ENCODE assay signal across 8 mouse cellular contexts in genomic region chr11:121259160-121260100, GRCm38 (mm10). TPM values are rescaled to one million over a fixed set of nuclear protein-coding genes. Genes with fewer than 3 reads are reported as not detected.
DNase-seq lines count a peak whose midpoint lies in the region; ATAC-seq and TF ChIP-seq lines count a peak whose summit lies in the region.

Foxk2 (plus strand) TSS chr11:121259990.

- H3K27me3 ChIP-seq in E14TG2a.4 (ENCODE audit: insufficient read depth, low read length), result no peaks in the 10 kb centered on the region
- H3K27me3 ChIP-seq in forebrain, embryonic 13.5 days, result no peaks in the 10 kb centered on the region
- no peaks in the 10 kb centered on the region for H3K27me3 ChIP-seq in neural tube, embryonic 15.5 days (replicated peaks)

- H3K4me3 ChIP-seq in E14TG2a.4 (replicated peaks; ENCODE audit: low read length), result peak within 1 kb of the TSS; percentile 99
- peak within 1 kb of the TSS; percentile 100 for H3K4me3 ChIP-seq in forebrain, embryonic 13.5 days
- H3K4me3 ChIP-seq in neural tube, embryonic 15.5 days (replicated peaks), result peak within 1 kb of the TSS; percentile 98

- H3K36me3 ChIP-seq in E14TG2a.4 (ENCODE audit: insufficient read depth, low read length), result peaks cover 45% of the 10 kb centered on the region
- H3K36me3 ChIP-seq in forebrain, embryonic 13.5 days (ENCODE audit: poor library complexity, severe bottlenecking), result peaks cover 45% of the 10 kb centered on the region
- H3K36me3 ChIP-seq in neural tube, embryonic 15.5 days, result peaks cover 35% of the 10 kb centered on the region

- intact Hi-C loops in heart, postnatal 10 days (cut with DNase I), result loop anchor here (1.0 kb wide), 1 partner anchor 22 kb away; the partner anchor contains the start of gene Narf

- no peaks in the 10 kb centered on the region for H3K9me3 ChIP-seq in E14TG2a.4 (ENCODE audit: low read length)
- H3K9me3 ChIP-seq in forebrain, embryonic 13.5 days (replicated peaks), result no peaks in the 10 kb centered on the region
- H3K9me3 ChIP-seq in neural tube, embryonic 15.5 days (replicated peaks), result no peaks in the 10 kb centered on the region

- no peak for TF ChIP-seq CTCF in E14TG2a.4 (conservative IDR thresholded peaks at IDR 0.05; ENCODE audit: low read length)

- under 1% methylated on average over 90 of the region's 91 CpGs for WGBS in forebrain, embryonic 13.5 days
- under 1% methylated on average over 88 of the region's 91 CpGs for WGBS in neural tube, embryonic 15.5 days

- DNase-seq in c-Kit-positive CD71-positive TER-119-positive erythroid progenitor cells, embryonic 14.5 days (ENCODE audit: low spot score), result peak; percentile 82
- DNase-seq in heart, postnatal 10 days, result peak; percentile 93 to 95
- DNase-seq in layer of hippocampus, adult 11-12 months (ENCODE audit: low spot score), result peak; percentile 91
- peak; percentile 88 to 91 for DNase-seq in lung, adult 18-20 months
- peak; percentile 92 for DNase-seq in testis, postnatal 14 days (ENCODE audit: low spot score)

- H3K27ac ChIP-seq in forebrain, embryonic 13.5 days, result peak within 1 kb of the TSS; percentile 91
- peak within 1 kb of the TSS; percentile 96 for H3K27ac ChIP-seq in neural tube, embryonic 15.5 days (replicated peaks)

- peak within 1 kb of the TSS; percentile 99 for H3K9ac ChIP-seq in forebrain, embryonic 13.5 days
- peak within 1 kb of the TSS; percentile 97 for H3K9ac ChIP-seq in neural tube, embryonic 15.5 days (replicated peaks)

- peak within 1 kb of the TSS; percentile 97 for H3K4me2 ChIP-seq in forebrain, embryonic 13.5 days
- peak within 1 kb of the TSS; percentile 80 for H3K4me2 ChIP-seq in neural tube, embryonic 15.5 days

- H3K4me1 ChIP-seq in E14TG2a.4 (replicated peaks; ENCODE audit: low read depth, low read length), result peaks cover 42% of the 10 kb centered on the region
- peaks cover 22% of the 10 kb centered on the region for H3K4me1 ChIP-seq in forebrain, embryonic 13.5 days
- peaks cover 43% of the 10 kb centered on the region for H3K4me1 ChIP-seq in neural tube, embryonic 15.5 days

- peak; percentile 99 for ATAC-seq in forebrain, embryonic 13.5 days
- peak; percentile 98 for ATAC-seq in neural tube, embryonic 15.5 days (ENCODE audit: low FRiP score)

RNA-seq across cellular contexts. Expression of gene Foxk2, which starts in this region (rescaled TPM):
- polyA plus RNA-seq in forebrain, embryonic 13.5 days (2015; fragmentation: Nextera tagmentation; extraction: Ambion mirVana), result 13.4 and 14.2 TPM in 2 replicates
- total RNA-seq in heart, postnatal 10 days (2021), result 10 to 100 TPM; 23.3 to 27.6 TPM
- 11.4 and 12.8 TPM in 2 replicates for polyA plus RNA-seq in neural tube, embryonic 15.5 days (2015; fragmentation: Nextera tagmentation; extraction: Ambion mirVana)

Comparison
In these comparisons a context has a peak if more than half of its experiments do, and no peak if none do; other contexts are left out.
1. Peak in every context shown above with its lines: DNase-seq, ATAC-seq, H3K4me3 ChIP-seq and H3K27ac ChIP-seq.